In the genomic region with DNA sequence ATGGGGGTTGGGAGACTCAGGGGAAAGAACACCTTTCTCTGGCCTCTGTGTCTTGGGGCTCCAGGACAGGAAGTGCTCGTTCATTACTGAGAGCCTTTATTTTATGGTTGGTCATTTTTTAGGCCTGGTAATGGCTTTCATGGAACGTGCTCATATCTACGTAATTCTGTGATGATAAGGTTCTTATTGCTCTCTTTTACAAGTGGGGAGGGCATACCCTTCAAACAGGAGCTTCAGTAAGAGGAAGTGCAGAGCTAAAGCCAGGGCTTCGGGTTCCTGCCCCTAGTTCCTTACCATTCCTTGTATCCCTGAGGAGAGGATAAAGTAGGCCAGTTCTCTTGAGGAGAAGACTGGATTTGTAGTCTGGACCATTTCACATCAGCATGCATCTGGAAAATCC, we compare ENCODE assay signal across 19 mouse cellular contexts.
DNase-seq lines count a peak whose midpoint lies in the region; ATAC-seq and TF ChIP-seq lines count a peak whose summit lies in the region.
"Had no signal": no experiment of that assay in that cellular context is flagged by ENCODE, and none has a peak within 500 bp of the region (broad histone marks: within the 10 kb centered on the region; RNA-seq: fewer than 3 reads in every experiment).

No protein-coding gene starts in this region.

- H3K27ac ChIP-seq in MEL (ENCODE audit: control insufficient read depth, low read depth, low read length), result peak overlapping the region; percentile 86

- ATAC-seq in frontal cortex, adult (ENCODE audit: low TSS enrichment), result no peak
- ATAC-seq: CD4-positive, CD25-positive, alpha-beta regulatory T cell, adult 4 months; Patski had no signal

- no peak for TF ChIP-seq RAD21 in MEL (IDR thresholded peaks at IDR 0.05; ENCODE audit: low read depth, low read length)

- H3K27me3 ChIP-seq in MEL (ENCODE audit: control insufficient read depth in 1 of 2, insufficient read depth in 2 of 2, low read length in 2 of 2), result no peaks in the 10 kb centered on the region
- H3K27me3 ChIP-seq: CH12.LX, Patski had no signal

- TF ChIP-seq CTCF in MEL (IDR thresholded peaks at IDR 0.05 in 2 of 3, conservative IDR thresholded peaks at IDR 0.05 in 1 of 3; ENCODE audit: control insufficient read depth in 1 of 3, insufficient read depth in 1 of 3, low read depth in 2 of 3, low read length in 3 of 3, poor library complexity in 1 of 3, severe bottlenecking in 1 of 3), result no peak

- peak in 1 of 2 experiments; percentile 56; a peak in 1 of 4 replicates for TF ChIP-seq EP300 in MEL (IDR thresholded peaks at IDR 0.05; ENCODE audit: low read depth in 1 of 2, low read length in 2 of 2)

- H3K4me1 ChIP-seq in MEL (ENCODE audit: control insufficient read depth in 1 of 2, insufficient read depth in 2 of 2, low read length in 2 of 2), result peaks cover 7 to 14% of the 10 kb centered on the region in 2 experiments

- H3K9me3 ChIP-seq in MEL (replicated peaks; ENCODE audit: insufficient read depth, low read length), result no peaks in the 10 kb centered on the region
- H3K9me3 ChIP-seq: G1E had no signal

- peak overlapping the region; percentile 25 for H3K9ac ChIP-seq in MEL (ENCODE audit: control insufficient read depth, low read depth, low read length, poor library complexity, severe bottlenecking)

- H3K4me3 ChIP-seq in MEL (ENCODE audit: control insufficient read depth in 1 of 2, insufficient read depth in 1 of 2, low read depth in 2 of 2, low read length in 2 of 2), result peak overlapping the region; percentile 27 to 52

- peaks cover 0 to 13% of the 10 kb centered on the region in 2 experiments; a peak in 2 of 4 replicates for H3K36me3 ChIP-seq in MEL (ENCODE audit: control insufficient read depth in 1 of 2, insufficient read depth in 2 of 2, low read length in 2 of 2)

- no peaks in the 10 kb centered on the region for H3K79me2 ChIP-seq in MEL (ENCODE audit: control insufficient read depth, insufficient read depth, low read length, poor library complexity)

- TF ChIP-seq POLR2A in MEL (IDR thresholded peaks at IDR 0.05; ENCODE audit: control insufficient read depth in 1 of 2, insufficient read depth in 1 of 2, low read depth in 1 of 2, low read length in 2 of 2, poor library complexity in 1 of 2), result no peak; a peak in 1 of 4 replicates

- DNase-seq in heart, adult 11 months, result peak; percentile 68
- no peak for DNase-seq in heart, adult 8-10 months (ENCODE audit: low spot score)
- DNase-seq in MEL (ENCODE audit: low read depth, low spot score), result peak; percentile 77
- DNase-seq: adrenal gland, adult 2 months; adrenal gland, adult 8-10 months; adrenal gland, postnatal 10 days; adrenal gland, postnatal 14 days; adrenal gland, postnatal 25 days; adrenal gland, postnatal 36 days; B cell, adult 2 months; cerebellum, adult 11 months; cerebellum, adult 11-12 months; cerebellum, adult 18-20 months; cerebellum, adult 2 months had no signal

TF ChIP-seq in MEL, 35 proteins besides CTCF, POLR2A, EP300 and RAD21:
- TF ChIP-seq TBP (IDR thresholded peaks at IDR 0.05; ENCODE audit: low read depth, low read length), result 0 out of 2 replicates have a peak, but pooled peaks have one; percentile 3
- peak; percentile 40; the same call in 1 of the 2 replicates for TF ChIP-seq GATA1 (IDR thresholded peaks at IDR 0.05; ENCODE audit: low read depth, low read length)
- 0 out of 2 replicates have a peak, but pooled peaks have one; percentile 30 for TF ChIP-seq RCOR1 (IDR thresholded peaks at IDR 0.05; ENCODE audit: low read depth, low read length)
- no peak for TF ChIP-seq POLR2AphosphoS5 (IDR thresholded peaks at IDR 0.05; ENCODE audit: borderline replicate concordance, low read depth, low read length)
- peak; percentile 68; the same call in 1 of the 2 replicates for TF ChIP-seq BHLHE40 (IDR thresholded peaks at IDR 0.05; ENCODE audit: borderline replicate concordance, low read depth, low read length)
- TF ChIP-seq MEF2A (IDR thresholded peaks at IDR 0.05; ENCODE audit: extremely low read depth, insufficient replicate concordance, low read depth, low read length, poor library complexity, severe bottlenecking), result no peak
- 0 out of 2 replicates have a peak, but pooled peaks have one; percentile 17 for TF ChIP-seq MAZ (IDR thresholded peaks at IDR 0.05; ENCODE audit: low read depth, low read length)
- TF ChIP-seq POLR2AphosphoS2 (IDR thresholded peaks at IDR 0.05; ENCODE audit: low read length), result no peak
